Comparison of ENCODE assay signal across 18 mouse cellular contexts in genomic region chr14:75219250-75219913, GRCm38 (mm10). TPM values are rescaled to one million over a fixed set of nuclear protein-coding genes. Genes with fewer than 3 reads are reported as not detected.
DNase-seq lines count a peak whose midpoint lies in the region; ATAC-seq and TF ChIP-seq lines count a peak whose summit lies in the region.
"Had no signal": no experiment of that assay in that cellular context is flagged by ENCODE, and none has a peak within 500 bp of the region (broad histone marks: within the 10 kb centered on the region; RNA-seq: fewer than 3 reads in every experiment).

No protein-coding gene starts in this region.

- no peaks in the 10 kb centered on the region for H3K27me3 ChIP-seq in forebrain, postnatal 0 days (ENCODE audit: insufficient read depth, low read length)
- H3K27me3 ChIP-seq in intestine, postnatal 0 days (replicated peaks; ENCODE audit: control insufficient read depth, insufficient read depth, low read length): no peaks in the 10 kb centered on the region
- no peaks in the 10 kb centered on the region for H3K27me3 ChIP-seq in neural tube, embryonic 12.5 days (replicated peaks)
- H3K27me3 ChIP-seq: embryonic facial prominence, embryonic 13.5 days; limb, embryonic 13.5 days had no signal

- no peak overlapping the region for H3K9ac ChIP-seq in forebrain, postnatal 0 days
- no peak overlapping the region for H3K9ac ChIP-seq in intestine, postnatal 0 days (ENCODE audit: low read depth, low read length)
- H3K9ac ChIP-seq in neural tube, embryonic 12.5 days: no peak overlapping the region
- H3K9ac ChIP-seq: embryonic facial prominence, embryonic 13.5 days; limb, embryonic 13.5 days had no signal

- H3K4me2 ChIP-seq in forebrain, postnatal 0 days (ENCODE audit: low read depth): no peak overlapping the region
- H3K4me2 ChIP-seq in intestine, postnatal 0 days (replicated peaks; ENCODE audit: low read depth): no peak overlapping the region
- H3K4me2 ChIP-seq in neural tube, embryonic 12.5 days (replicated peaks): no peak overlapping the region
- H3K4me2 ChIP-seq: embryonic facial prominence, embryonic 13.5 days; limb, embryonic 13.5 days had no signal

- peak; percentile 94 for DNase-seq in brain, embryonic 14.5 days (ENCODE audit: low read depth)
- peak; percentile 45 for DNase-seq in forebrain, postnatal 0 days
- DNase-seq in adrenal gland, postnatal 36 days: no peak
- DNase-seq in right cerebral cortex, postnatal 10 days (ENCODE audit: low spot score in 2 of 2): no peak
- DNase-seq in testis, postnatal 14 days (ENCODE audit: low spot score): no peak
- DNase-seq: B cell, adult 2 months; cerebellum, postnatal 10 days; heart, postnatal 36 days; right cerebral cortex, postnatal 25 days had no signal

- WGBS in forebrain, postnatal 0 days: 36% methylated on average over 5 of the region's 5 CpGs
- 44% methylated on average over 5 of the region's 5 CpGs for WGBS in intestine, postnatal 0 days
- WGBS in neural tube, embryonic 12.5 days: 53% methylated on average over 5 of the region's 5 CpGs

- H3K36me3 ChIP-seq in forebrain, postnatal 0 days (ENCODE audit: insufficient read depth): no peaks in the 10 kb centered on the region
- H3K36me3 ChIP-seq in intestine, postnatal 0 days (ENCODE audit: control insufficient read depth, insufficient read depth): peaks cover 9% of the 10 kb centered on the region
- H3K36me3 ChIP-seq in neural tube, embryonic 12.5 days: no peaks in the 10 kb centered on the region
- H3K36me3 ChIP-seq: embryonic facial prominence, embryonic 13.5 days; limb, embryonic 13.5 days had no signal

- no peaks in the 10 kb centered on the region for H3K4me1 ChIP-seq in forebrain, postnatal 0 days (ENCODE audit: insufficient read depth)
- H3K4me1 ChIP-seq in intestine, postnatal 0 days (replicated peaks; ENCODE audit: control insufficient read depth, insufficient read depth, low read length): no peaks in the 10 kb centered on the region
- peaks cover 6% of the 10 kb centered on the region; the same call in 1 of the 2 replicates for H3K4me1 ChIP-seq in neural tube, embryonic 12.5 days
- H3K4me1 ChIP-seq: embryonic facial prominence, embryonic 13.5 days; limb, embryonic 13.5 days had no signal

- no peak overlapping the region for H3K4me3 ChIP-seq in forebrain, postnatal 0 days (ENCODE audit: low read depth, low read length)
- no peak overlapping the region for H3K4me3 ChIP-seq in intestine, postnatal 0 days (ENCODE audit: low read depth, low read length)
- H3K4me3 ChIP-seq in neural tube, embryonic 12.5 days: no peak overlapping the region
- H3K4me3 ChIP-seq: embryonic facial prominence, embryonic 13.5 days; limb, embryonic 13.5 days had no signal

- H3K9me3 ChIP-seq in forebrain, postnatal 0 days (ENCODE audit: low read length): no peaks in the 10 kb centered on the region
- H3K9me3 ChIP-seq in intestine, postnatal 0 days (ENCODE audit: control insufficient read depth): no peaks in the 10 kb centered on the region
- H3K9me3 ChIP-seq in neural tube, embryonic 12.5 days: no peaks in the 10 kb centered on the region
- H3K9me3 ChIP-seq: embryonic facial prominence, embryonic 13.5 days; limb, embryonic 13.5 days had no signal

- TF ChIP-seq POLR2A in brain, embryonic 14.5 days (IDR thresholded peaks at IDR 0.05; ENCODE audit: borderline replicate concordance, extremely low read depth, insufficient read depth, insufficient read length, poor library complexity, severe bottlenecking): no peak

- no peak for TF ChIP-seq CTCF in brain, embryonic 14.5 days (IDR thresholded peaks at IDR 0.05; ENCODE audit: borderline replicate concordance, extremely low read depth, insufficient read depth, insufficient read length)
- TF ChIP-seq CTCF in forebrain, postnatal 0 days (IDR thresholded peaks at IDR 0.05; ENCODE audit: low read depth): no peak
- no peak for TF ChIP-seq CTCF in intestine, postnatal 0 days (IDR thresholded peaks at IDR 0.05; ENCODE audit: low read depth)

- ATAC-seq in forebrain, postnatal 0 days: peak; percentile 56; the same call in 1 of the 2 replicates
- peak; percentile 90 for ATAC-seq in intestine, postnatal 0 days
- peak; percentile 84 for ATAC-seq in neural tube, embryonic 12.5 days (ENCODE audit: low FRiP score, low read depth)
- ATAC-seq in monocyte, adult 5-6 weeks (replicated peaks; ENCODE audit: insufficient number of reproducible peaks, low FRiP score, low TSS enrichment, poor library complexity, severe bottlenecking): no peak

- H3K27ac ChIP-seq in forebrain, postnatal 0 days (ENCODE audit: low read depth, low read length): no peak overlapping the region
- no peak overlapping the region; the same call in 1 of the 2 replicates for H3K27ac ChIP-seq in intestine, postnatal 0 days (ENCODE audit: low read depth, low read length)
- H3K27ac ChIP-seq in neural tube, embryonic 12.5 days: no peak overlapping the region
- H3K27ac ChIP-seq: embryonic facial prominence, embryonic 13.5 days; limb, embryonic 13.5 days had no signal

RNA-seq across cellular contexts. Expression of gene Cpb2, which starts 22.7 kb away (rescaled TPM):
- not detected in 2 replicates for polyA plus RNA-seq in brain, embryonic 14.5 days (2012; rRNA removed)
- not detected in 2 replicates for total RNA-seq in forebrain, postnatal 0 days (2014; rRNA removed)
- polyA plus RNA-seq in forebrain, postnatal 0 days (2015; fragmentation: Nextera tagmentation; extraction: Ambion mirVana): not detected in 2 replicates
- 1.6 and 1.9 TPM in 2 replicates for polyA plus RNA-seq in intestine, postnatal 0 days (2015; fragmentation: Nextera tagmentation; extraction: Ambion mirVana)
- polyA plus RNA-seq in neural tube, embryonic 12.5 days (2016; fragmentation: Nextera tagmentation; extraction: Ambion mirVana): 0.32 TPM in 1 of 2 replicates, not detected in the other
- not detected for total RNA-seq in adrenal gland, postnatal 36 days (2021)
- not detected in 3 replicates for total RNA-seq in monocyte, adult 5-6 weeks (2017)
- total RNA-seq: granulocyte monocyte progenitor cell, adult 5-6 weeks; heart, postnatal 36 days; layer of hippocampus, postnatal 25 days; MEL had no signal
- polyA plus RNA-seq: embryonic facial prominence, embryonic 13.5 days; frontal cortex, adult 2 months; limb, embryonic 13.5 days had no signal

Comparison
In these comparisons a context has a peak if more than half of its experiments do, and no peak if none do; other contexts are left out.
1. DNase-seq: peak in brain, embryonic 14.5 days (single experiment) and forebrain, postnatal 0 days (single experiment); none in adrenal gland, postnatal 36 days (0 of 2), right cerebral cortex, postnatal 10 days (0 of 2) and testis, postnatal 14 days (single experiment).